Mouse (Mus musculus) embryonic fibroblast, embryonic 13.5 days (primary cell): ENCODE data around the gene Wdr74.

Source experiments
- CTCF ChIP-seq: IDR thresholded peaks from 2 replicates; pipeline ENCODE4 v1.5.1; 2011; ENCODE audit warnings: mild to moderate bottlenecking, control low read depth, low read length, moderate library complexity, borderline replicate concordance; ENCODE audit not compliant: insufficient read depth
- POLR2A ChIP-seq: IDR thresholded peaks from 2 replicates; pipeline ENCODE4 v1.6.1; 2011; ENCODE audit warnings: low read depth, mild to moderate bottlenecking, control low read depth, low read length, moderate library complexity

- peak; percentile 82; the same call in 1 of the 2 replicates for TF ChIP-seq CTCF
- TF ChIP-seq POLR2A, result peak; percentile 100
These were observed 22.2 kb upstream of the Wdr74 start for GRCm38 (mm10) chr19:8713306-8713996.
